Mouse (Mus musculus) ES-E14 (cell line): ENCODE measurements around the gene Tmem260.

Experiments
- CHD2 ChIP-seq: IDR thresholded peaks from 2 replicates; pipeline ENCODE4 v1.6.1; 2014; ENCODE audit warnings: mild to moderate bottlenecking, low read depth, low read length, inconsistent platforms
- HCFC1 ChIP-seq: IDR thresholded peaks from 2 replicates; pipeline ENCODE4 v1.6.1; 2012; ENCODE audit warnings: low read length, inconsistent platforms, borderline replicate concordance; ENCODE audit not compliant: insufficient read depth
- MAFK ChIP-seq: IDR thresholded peaks from 2 replicates; pipeline ENCODE4 v1.6.1; 2014; ENCODE audit warnings: mild to moderate bottlenecking, low read depth, low read length, inconsistent platforms; ENCODE audit not compliant: insufficient read depth
- ZC3H11A ChIP-seq: IDR thresholded peaks from 2 replicates; pipeline ENCODE4 v1.6.1; 2012; ENCODE audit warnings: low read depth, mild to moderate bottlenecking, inconsistent platforms, low read length, borderline replicate concordance
- ZNF384 ChIP-seq: IDR thresholded peaks from 2 replicates; pipeline ENCODE4 v1.6.1; 2012; ENCODE audit warnings: low read depth, low read length, inconsistent platforms

DNA sequence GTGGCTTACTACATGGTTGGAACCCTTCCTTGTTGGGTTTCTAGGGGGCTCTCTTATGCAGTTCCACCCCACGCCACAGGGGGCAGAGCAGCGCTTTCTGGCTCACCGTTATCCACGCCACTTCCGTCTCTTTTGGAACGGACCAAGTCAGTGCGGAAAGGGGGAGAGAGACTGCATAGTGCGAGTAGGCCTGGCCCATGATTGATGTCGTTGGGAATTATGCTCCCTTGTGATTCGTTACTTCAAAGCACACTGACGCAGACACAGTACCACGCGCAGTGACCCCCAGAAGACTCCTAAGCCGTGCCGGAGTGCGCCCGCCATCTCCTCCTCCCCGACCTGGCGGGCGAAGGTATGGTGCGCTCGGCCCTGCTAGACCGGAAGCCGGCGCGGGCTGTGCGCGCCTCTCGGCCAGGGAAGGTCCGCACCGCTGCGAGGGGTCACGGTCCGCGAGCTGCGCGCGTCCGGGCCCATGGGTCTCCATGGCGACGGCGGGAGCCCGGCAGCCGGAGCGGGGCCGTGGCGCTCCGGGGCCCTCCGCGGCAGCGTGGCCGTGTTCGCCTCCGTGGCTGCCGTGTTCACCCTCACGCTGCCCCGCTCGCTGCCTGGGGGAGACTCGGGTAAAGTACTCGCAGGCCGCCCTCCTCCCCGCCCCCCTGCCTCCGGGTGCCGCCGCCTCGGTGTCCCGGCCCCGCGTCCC, at the start of gene Tmem260:
- TF ChIP-seq CHD2: no peak
- TF ChIP-seq ZC3H11A: no peak
- TF ChIP-seq HCFC1: no peak
- TF ChIP-seq MAFK: no peak
- no peak for TF ChIP-seq ZNF384
